Mouse (Mus musculus) frontal cortex, postnatal 36 days (tissue): Measurements from ENCODE around the gene Sorbs1.
A peak's percentile ranks its signal among the peaks of the same experiment; 100 is the strongest.

ENCODE experiments used
- DNase-seq, 2 experiments: peaks; one replicate each; pipeline ENCODE4 v3.0.0; 2022; ENCODE audit warnings: low spot score in 2 of 2

Sorbs1 gene

GRCm38 (mm10) chr19:40512500-40513421 lies 818 bp downstream of the Sorbs1 start:
- peak; percentile 40 to 42 for DNase-seq

- DNase-seq = no peak
These were observed 1.8 kb downstream of the Sorbs1 start for GRCm38 (mm10) chr19:40511679-40512309.

GRCm38 (mm10) chr19:40511100-40511439 lies 2.5 kb downstream of the Sorbs1 start:
- no peak for DNase-seq

GRCm38 (mm10) chr19:40510387-40511099 lies 3.0 kb downstream of the Sorbs1 start:
- DNase-seq = peak in 1 of 2 experiments; percentile 34

- DNase-seq = no peak
These were observed 4.3 kb downstream of the Sorbs1 start for GRCm38 (mm10) chr19:40509274-40509673.

- DNase-seq = no peak
These were observed 4.7 kb downstream of the Sorbs1 start for GRCm38 (mm10) chr19:40508851-40509250.

GRCm38 (mm10) chr19:40506965-40507364 lies 6.6 kb downstream of the Sorbs1 start:
- no peak for DNase-seq

- no peak for DNase-seq
These were observed 9.2 kb downstream of the Sorbs1 start for GRCm38 (mm10) chr19:40504336-40504735.

GRCm38 (mm10) chr19:40499940-40500737 lies 13.4 kb downstream of the Sorbs1 start:
- no peak for DNase-seq

- peak in 1 of 2 experiments; percentile 41 for DNase-seq
These were observed 14.4 kb downstream of the Sorbs1 start for GRCm38 (mm10) chr19:40499141-40499540.

GRCm38 (mm10) chr19:40498162-40498725 lies 15.3 kb downstream of the Sorbs1 start:
- DNase-seq = no peak

GRCm38 (mm10) chr19:40496509-40497267 lies 16.9 kb downstream of the Sorbs1 start:
- no peak for DNase-seq

- DNase-seq = no peak
These were observed 17.5 kb downstream of the Sorbs1 start for GRCm38 (mm10) chr19:40496071-40496470.

GRCm38 (mm10) chr19:40492902-40493301 lies 20.7 kb downstream of the Sorbs1 start:
- no peak for DNase-seq

GRCm38 (mm10) chr19:40491442-40491841 lies 22.1 kb downstream of the Sorbs1 start:
- no peak for DNase-seq

- DNase-seq = no peak
These were observed 22.8 kb downstream of the Sorbs1 start for GRCm38 (mm10) chr19:40490765-40491164.

GRCm38 (mm10) chr19:40489633-40490032 lies 23.9 kb downstream of the Sorbs1 start:
- no peak for DNase-seq

GRCm38 (mm10) chr19:40488853-40489454 lies 24.6 kb downstream of the Sorbs1 start:
- DNase-seq = no peak

- peak in 1 of 2 experiments; percentile 39 for DNase-seq
These were observed 26.0 kb downstream of the Sorbs1 start for GRCm38 (mm10) chr19:40487561-40487960.

GRCm38 (mm10) chr19:40481115-40481514 lies 32.5 kb downstream of the Sorbs1 start:
- DNase-seq = no peak
